Mouse (Mus musculus) ES-E14 (cell line): ENCODE data around the gene Dnaaf1. TPM values are rescaled to one million over a fixed set of nuclear protein-coding genes. Genes with fewer than 3 reads are reported as not detected.

ENCODE experiments used
- DNase-seq: peaks from one replicate; pipeline ENCODE4 v3.0.0-alpha.2; 2013; ENCODE audit warnings: low read depth, low spot score
- H3K27ac ChIP-seq: 2 replicates; pipeline ENCODE4 v1.5.1; 2012; ENCODE audit warnings: low read depth, mild to moderate bottlenecking, low read length, moderate library complexity, mixed read lengths; ENCODE audit not compliant: poor library complexity, insufficient read depth, severe bottlenecking
- H3K36me3 ChIP-seq: 2 replicates; pipeline ENCODE4 v1.6.1; 2012; ENCODE audit warnings: mild to moderate bottlenecking, low read length, moderate library complexity, mixed read lengths; ENCODE audit not compliant: control insufficient read depth, poor library complexity, insufficient read depth, severe bottlenecking
- H3K4me1 ChIP-seq, 2 experiments: fragments of 150-350 bp in 1 of 2; sonication (generic) in 1 of 2; 2 replicates each; pipeline ENCODE4 v1.6.1; 2012; ENCODE audit warnings: low read length in 2 of 2, mild to moderate bottlenecking in 1 of 2, mixed read lengths in 1 of 2; ENCODE audit not compliant: control insufficient read depth in 2 of 2, insufficient read depth in 2 of 2, poor library complexity in 1 of 2
- H3K4me3 ChIP-seq, 2 experiments: fragments of 150-350 bp in 1 of 2; sonication (generic) in 1 of 2; 2 replicates each; pipeline ENCODE4 v1.5.1; 2012; ENCODE audit warnings: low read length in 2 of 2, low read depth in 1 of 2, mild to moderate bottlenecking in 1 of 2, mixed read lengths in 1 of 2; ENCODE audit not compliant: insufficient read depth in 1 of 2, poor library complexity in 1 of 2, severe bottlenecking in 1 of 2
- H3K9ac ChIP-seq: 2 replicates; pipeline ENCODE4 v1.6.1; 2012; ENCODE audit warnings: low read depth, mild to moderate bottlenecking, low read length, mixed read lengths; ENCODE audit not compliant: poor library complexity, insufficient read depth, severe bottlenecking
- H3K9me3 ChIP-seq: fragments of 150-350 bp; sonication (generic); 2 replicates; pipeline ENCODE4 v1.6.1; 2012; ENCODE audit warnings: low read depth, mild to moderate bottlenecking, low read length; ENCODE audit not compliant: control insufficient read depth, insufficient read depth
- CHD2 ChIP-seq: IDR thresholded peaks from 2 replicates; pipeline ENCODE4 v1.6.1; 2014; ENCODE audit warnings: mild to moderate bottlenecking, low read depth, low read length, inconsistent platforms
- HCFC1 ChIP-seq: IDR thresholded peaks from 2 replicates; pipeline ENCODE4 v1.6.1; 2012; ENCODE audit warnings: low read length, inconsistent platforms, borderline replicate concordance; ENCODE audit not compliant: insufficient read depth
- MAFK ChIP-seq: IDR thresholded peaks from 2 replicates; pipeline ENCODE4 v1.6.1; 2014; ENCODE audit warnings: mild to moderate bottlenecking, low read depth, low read length, inconsistent platforms; ENCODE audit not compliant: insufficient read depth
- ZC3H11A ChIP-seq: IDR thresholded peaks from 2 replicates; pipeline ENCODE4 v1.6.1; 2012; ENCODE audit warnings: low read depth, mild to moderate bottlenecking, inconsistent platforms, low read length, borderline replicate concordance
- ZNF384 ChIP-seq: IDR thresholded peaks from 2 replicates; pipeline ENCODE4 v1.6.1; 2012; ENCODE audit warnings: low read depth, low read length, inconsistent platforms
- in situ Hi-C, 2 experiments: fragments of 600-800 bp; cut with MboI; formaldehyde crosslinking; loops; one replicate each; pipeline ENCODE4 v1.15.1; 2025; ENCODE audit warnings: low sequenced_read_pairs in 2 of 2, inconsistent platforms in 1 of 2; ENCODE audit not compliant: unreplicated experiment in 2 of 2
- total RNA-seq: library from RNA; depleted of rRNA; stranded (reverse); fragments of 300-350 nt; gene quantifications from 2 replicates; pipeline ENCODE4 v1.2.3, GENCODE M21; 2012

Gene Dnaaf1
- total RNA-seq, 1 experiment, result 1.0 TPM

DNA sequence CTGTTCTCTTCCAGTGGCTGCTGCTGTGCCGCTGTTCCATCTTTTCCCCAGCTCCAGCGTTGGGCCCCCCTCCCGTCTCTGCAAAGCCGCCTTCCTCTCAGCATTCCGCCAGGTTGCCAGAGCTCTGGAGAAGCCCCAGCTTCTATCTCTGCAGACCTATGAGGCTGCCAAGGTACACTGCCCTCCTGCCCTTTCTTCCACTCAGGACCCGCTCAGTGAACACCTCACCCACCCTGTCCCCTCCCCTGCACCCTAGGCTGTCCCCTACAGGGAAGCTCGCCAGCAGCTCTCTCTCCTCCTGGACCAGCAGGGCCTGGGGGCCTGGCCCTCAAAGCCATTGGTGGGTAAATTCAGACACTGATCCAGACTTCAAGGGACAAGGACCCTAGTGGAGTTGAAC is 41.3 kb downstream of the Dnaaf1 start:
- in situ Hi-C loops, result no loop called here
- no peak overlapping the region for H3K27ac ChIP-seq
- TF ChIP-seq ZNF384 (no peak), HCFC1 (no peak), MAFK (no peak), ZC3H11A (no peak), CHD2 (no peak)
- H3K9me3 ChIP-seq, result no peaks in the 10 kb centered on the region
- peak overlapping the region in 1 of 2 experiments; percentile 7; a peak in 1 of 4 replicates for H3K4me3 ChIP-seq
- H3K9ac ChIP-seq, result no peak overlapping the region
- no peak for DNase-seq
- H3K4me1 ChIP-seq, result peaks cover 7 to 17% of the 10 kb centered on the region in 2 experiments; a peak in 3 of 4 replicates
- no peaks in the 10 kb centered on the region for H3K36me3 ChIP-seq

DNA sequence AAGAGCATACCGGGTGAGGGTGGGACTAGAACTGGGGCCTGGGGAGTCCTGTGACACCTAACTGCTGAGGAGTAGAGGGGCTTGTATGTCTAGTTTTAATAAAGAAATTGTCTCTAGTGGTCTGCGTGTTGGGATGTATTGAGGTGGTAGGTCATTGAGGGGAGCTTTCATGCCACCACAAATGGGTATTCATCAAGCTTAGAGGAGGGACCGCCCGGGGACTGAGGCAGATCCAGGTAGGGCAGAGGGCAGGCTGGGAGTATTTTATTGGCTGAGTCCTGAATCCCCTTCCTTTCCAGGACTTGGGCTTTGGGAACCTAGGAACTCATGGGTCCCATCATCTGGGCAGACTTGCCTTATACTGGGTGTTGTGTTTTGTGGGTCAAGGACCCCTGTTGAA is 41.8 kb downstream of the Dnaaf1 start:
- H3K4me1 ChIP-seq, result peaks cover 7 to 20% of the 10 kb centered on the region in 2 experiments; a peak in 3 of 4 replicates
- DNase-seq, result no peak
- no peak overlapping the region for H3K4me3 ChIP-seq
- no peaks in the 10 kb centered on the region for H3K9me3 ChIP-seq
- TF ChIP-seq CHD2, result no peak
- no peak for TF ChIP-seq HCFC1
- no peak for TF ChIP-seq ZNF384
- TF ChIP-seq MAFK, result no peak
- no peak for TF ChIP-seq ZC3H11A
- H3K36me3 ChIP-seq, result no peaks in the 10 kb centered on the region
- H3K27ac ChIP-seq, result no peak overlapping the region
- in situ Hi-C loops, result no loop called here
- no peak overlapping the region for H3K9ac ChIP-seq

DNA sequence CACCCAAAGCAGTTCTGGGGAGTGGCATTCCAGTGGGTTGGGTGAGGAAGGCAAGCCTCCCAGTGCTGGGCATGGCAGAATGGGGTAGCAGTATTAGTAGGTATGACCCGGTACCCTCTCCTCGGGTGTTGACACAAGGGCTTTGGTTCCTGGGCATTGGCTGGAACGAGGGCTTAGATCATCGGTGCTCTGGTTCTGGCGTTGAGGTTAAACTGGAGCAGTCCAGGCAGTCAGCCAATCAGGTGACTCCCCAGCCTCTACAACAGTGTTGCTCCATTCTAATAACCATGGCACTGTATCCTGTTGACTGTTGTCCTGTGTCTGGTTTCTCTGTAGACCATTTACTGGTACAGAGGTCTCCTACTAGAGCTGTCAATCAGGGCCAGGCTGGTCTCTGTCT is 42.6 kb downstream of the Dnaaf1 start:
- H3K27ac ChIP-seq, result no peak overlapping the region
- no peak for DNase-seq
- H3K4me1 ChIP-seq, result peaks cover 7 to 25% of the 10 kb centered on the region in 2 experiments; a peak in 3 of 4 replicates
- no peak for TF ChIP-seq HCFC1
- no peak for TF ChIP-seq ZC3H11A
- no peak for TF ChIP-seq ZNF384
- TF ChIP-seq CHD2, result no peak
- TF ChIP-seq MAFK, result no peak
- H3K4me3 ChIP-seq, result no peak overlapping the region
- in situ Hi-C loops, result no loop called here
- no peaks in the 10 kb centered on the region for H3K9me3 ChIP-seq
- H3K36me3 ChIP-seq, result no peaks in the 10 kb centered on the region
- no peak overlapping the region for H3K9ac ChIP-seq

DNA sequence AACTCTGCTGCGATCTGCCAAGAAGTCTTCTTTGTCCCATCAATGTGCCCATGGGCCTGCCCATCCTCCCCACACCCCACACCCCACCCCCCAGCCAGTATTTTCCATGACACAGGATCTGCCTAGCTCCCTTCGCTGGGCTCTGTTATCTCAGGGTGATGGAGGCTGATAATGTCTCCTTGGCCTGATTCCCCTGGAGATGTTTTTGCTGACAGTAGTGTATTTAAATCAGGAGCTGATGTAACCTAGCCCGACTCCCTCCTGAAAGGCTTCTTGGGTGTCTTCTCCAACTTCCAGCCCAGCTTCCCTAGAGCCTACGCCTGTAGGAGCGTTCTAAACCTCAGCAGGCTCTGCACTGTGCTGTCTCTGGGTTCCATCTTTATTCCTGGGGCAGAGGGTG is 43.9 kb downstream of the Dnaaf1 start:
- DNase-seq, result no peak
- no peaks in the 10 kb centered on the region for H3K36me3 ChIP-seq
- no peaks in the 10 kb centered on the region for H3K9me3 ChIP-seq
- in situ Hi-C loops, result no loop called here
- no peak overlapping the region for H3K9ac ChIP-seq
- TF ChIP-seq ZC3H11A (no peak), CHD2 (no peak), MAFK (no peak), ZNF384 (no peak), HCFC1 (no peak)
- H3K4me1 ChIP-seq, result peaks cover 7 to 25% of the 10 kb centered on the region in 2 experiments; a peak in 3 of 4 replicates
- H3K4me3 ChIP-seq, result no peak overlapping the region
- no peak overlapping the region for H3K27ac ChIP-seq
